Mouse (Mus musculus) Muller cell, postnatal 12 days (primary cell): ENCODE data around the gene Cnot6l.

Experiments
- DNase-seq: peaks from one replicate; pipeline ENCODE4 v3.0.0-alpha.2; 2015; ENCODE audit errors: inconsistent ontology term

Gene Cnot6l

GRCm38 (mm10) chr5:96164021-96164411, at the start of gene Cnot6l:
TSS of gene Cnot6l (minus strand) at chr5:96164171.
- peak; percentile 38 for DNase-seq

GRCm38 (mm10) chr5:96209916-96210583, 46.1 kb upstream of the Cnot6l start:
- peak; percentile 91 for DNase-seq

GRCm38 (mm10) chr5:96209459-96209858, 45.5 kb upstream of the Cnot6l start, which contains the start of gene Mrpl1:
TSS of gene Mrpl1 (plus strand) at chr5:96209493.
- DNase-seq: no peak

GRCm38 (mm10) chr5:96208543-96208942, 44.6 kb upstream of the Cnot6l start:
- peak; percentile 9 for DNase-seq

- no peak for DNase-seq
Observed at GRCm38 (mm10) chr5:96207531-96207930, 43.6 kb upstream of the Cnot6l start.

GRCm38 (mm10) chr5:96206897-96207296, 42.9 kb upstream of the Cnot6l start:
- peak; percentile 16 for DNase-seq

GRCm38 (mm10) chr5:96201462-96202154, 37.6 kb upstream of the Cnot6l start:
- DNase-seq: no peak

- DNase-seq: no peak
Observed at GRCm38 (mm10) chr5:96200269-96200668, 36.3 kb upstream of the Cnot6l start.

GRCm38 (mm10) chr5:96198271-96198670, 34.3 kb upstream of the Cnot6l start:
- no peak for DNase-seq

- DNase-seq: no peak
Observed at GRCm38 (mm10) chr5:96196547-96197052, 32.6 kb upstream of the Cnot6l start.

GRCm38 (mm10) chr5:96191251-96191650, 27.3 kb upstream of the Cnot6l start:
- DNase-seq: peak; percentile 65

- no peak for DNase-seq
Observed at GRCm38 (mm10) chr5:96189761-96190160, 25.8 kb upstream of the Cnot6l start.

- DNase-seq: no peak
Observed at GRCm38 (mm10) chr5:96183987-96184386, 20.0 kb upstream of the Cnot6l start.

GRCm38 (mm10) chr5:96183211-96183610, 19.2 kb upstream of the Cnot6l start:
- no peak for DNase-seq

GRCm38 (mm10) chr5:96176879-96177358, 12.9 kb upstream of the Cnot6l start:
- no peak for DNase-seq

- no peak for DNase-seq
Observed at GRCm38 (mm10) chr5:96176121-96176520, 12.2 kb upstream of the Cnot6l start.

- DNase-seq: no peak
Observed at GRCm38 (mm10) chr5:96171765-96172164, 7.8 kb upstream of the Cnot6l start.

- no peak for DNase-seq
Observed at GRCm38 (mm10) chr5:96170443-96170842, 6.5 kb upstream of the Cnot6l start.

- no peak for DNase-seq
Observed at GRCm38 (mm10) chr5:96166761-96167160, 2.8 kb upstream of the Cnot6l start.

- peak; percentile 33 for DNase-seq
Observed at GRCm38 (mm10) chr5:96163396-96164020, 463 bp downstream of the Cnot6l start.

GRCm38 (mm10) chr5:96162399-96163331, 1.3 kb downstream of the Cnot6l start:
- DNase-seq: peak; percentile 91
